Mouse (Mus musculus): ENCODE data around the gene Ntmt1. TPM values are rescaled to one million over a fixed set of nuclear protein-coding genes. Genes with fewer than 3 reads are reported as not detected.
A peak's percentile ranks its signal among the peaks of the same experiment; 100 is the strongest.

The Ntmt1 gene
- polyA plus RNA-seq, 1 experiment from 2014 or later, result 52.4 TPM

GRCm38 (mm10) chr2:30771806-30772460, 35.7 kb upstream of the Ntmt1 start:
- WGBS, result 5% methylated on average over 19 of the region's 19 CpGs
- Histone ChIP-seq H3K4me2 (replicated peaks; ENCODE audit: low read depth) (peak overlapping the region; percentile 89), H3K9ac (ENCODE audit: low read length) (peak overlapping the region; percentile 71), H3K27ac (replicated peaks) (peak overlapping the region; percentile 78), H3K4me3 (ENCODE audit: low read depth, low read length) (peak overlapping the region; percentile 47), H3K4me1 (replicated peaks; ENCODE audit: control insufficient read depth, insufficient read depth) (peaks cover 11% of the 10 kb centered on the region), H3K9me3 (ENCODE audit: control insufficient read depth, low read length) (no peaks in the 10 kb centered on the region), H3K27me3 (ENCODE audit: control insufficient read depth, insufficient read depth, low read length) (no peaks in the 10 kb centered on the region), H3K36me3 (ENCODE audit: control insufficient read depth, insufficient read depth, low read length) (no peaks in the 10 kb centered on the region)
- TF ChIP-seq CTCF (IDR thresholded peaks at IDR 0.05; ENCODE audit: low read depth) (no peak), EP300 (optimal IDR thresholded peaks at IDR 0.05) (no peak)
- DNase-seq (ENCODE audit: low spot score), result peak; percentile 73
- peak; percentile 61 for ATAC-seq (ENCODE audit: low FRiP score, low TSS enrichment)

- WGBS, result 41% methylated on average over 15 of the region's 15 CpGs
- DNase-seq (ENCODE audit: low spot score), result no peak
- peaks cover 11% of the 10 kb centered on the region for H3K4me1 ChIP-seq (replicated peaks; ENCODE audit: control insufficient read depth, insufficient read depth)
- H3K27ac ChIP-seq (replicated peaks), result peak overlapping the region; percentile 65
- no peak overlapping the region for H3K9ac ChIP-seq (ENCODE audit: low read length)
- no peak overlapping the region for H3K4me3 ChIP-seq (ENCODE audit: low read depth, low read length)
- no peak for TF ChIP-seq CTCF (IDR thresholded peaks at IDR 0.05; ENCODE audit: low read depth)
- TF ChIP-seq EP300 (optimal IDR thresholded peaks at IDR 0.05), result no peak
- H3K4me2 ChIP-seq (replicated peaks; ENCODE audit: low read depth), result no peak overlapping the region
- no peaks in the 10 kb centered on the region for H3K36me3 ChIP-seq (ENCODE audit: control insufficient read depth, insufficient read depth, low read length)
- H3K27me3 ChIP-seq (ENCODE audit: control insufficient read depth, insufficient read depth, low read length), result no peaks in the 10 kb centered on the region
- no peaks in the 10 kb centered on the region for H3K9me3 ChIP-seq (ENCODE audit: control insufficient read depth, low read length)
- peak; percentile 37; the same call in 1 of the 2 replicates for ATAC-seq (ENCODE audit: low FRiP score, low TSS enrichment)
Observed at GRCm38 (mm10) chr2:30772581-30773312, 34.9 kb upstream of the Ntmt1 start.

- Histone ChIP-seq H3K27ac (replicated peaks) (peak overlapping the region; percentile 63), H3K4me3 (ENCODE audit: low read depth, low read length) (no peak overlapping the region), H3K4me2 (replicated peaks; ENCODE audit: low read depth) (no peak overlapping the region), H3K9ac (ENCODE audit: low read length) (no peak overlapping the region), H3K4me1 (replicated peaks; ENCODE audit: control insufficient read depth, insufficient read depth) (peaks cover 11% of the 10 kb centered on the region), H3K9me3 (ENCODE audit: control insufficient read depth, low read length) (no peaks in the 10 kb centered on the region), H3K36me3 (ENCODE audit: control insufficient read depth, insufficient read depth, low read length) (no peaks in the 10 kb centered on the region), H3K27me3 (ENCODE audit: control insufficient read depth, insufficient read depth, low read length) (no peaks in the 10 kb centered on the region)
- ATAC-seq (ENCODE audit: low FRiP score, low TSS enrichment) (0 out of 2 replicates have a peak, but pooled peaks have one; percentile 2), DNase-seq (ENCODE audit: low spot score) (no peak)
- 79% methylated on average over 8 of the region's 8 CpGs for WGBS
- no peak for TF ChIP-seq EP300 (optimal IDR thresholded peaks at IDR 0.05)
Observed at GRCm38 (mm10) chr2:30773313-30774005, 34.2 kb upstream of the Ntmt1 start.

- Histone ChIP-seq H3K9me3 (ENCODE audit: control insufficient read depth, low read length) (no peaks in the 10 kb centered on the region), H3K4me3 (ENCODE audit: low read depth, low read length) (no peak overlapping the region), H3K4me1 (replicated peaks; ENCODE audit: control insufficient read depth, insufficient read depth) (peaks cover 11% of the 10 kb centered on the region), H3K27ac (replicated peaks) (no peak overlapping the region), H3K27me3 (ENCODE audit: control insufficient read depth, insufficient read depth, low read length) (no peaks in the 10 kb centered on the region), H3K36me3 (ENCODE audit: control insufficient read depth, insufficient read depth, low read length) (no peaks in the 10 kb centered on the region), H3K4me2 (replicated peaks; ENCODE audit: low read depth) (no peak overlapping the region), H3K9ac (ENCODE audit: low read length) (no peak overlapping the region)
- ATAC-seq (ENCODE audit: low FRiP score, low TSS enrichment), result no peak
- TF ChIP-seq EP300 (optimal IDR thresholded peaks at IDR 0.05) (no peak), CTCF (IDR thresholded peaks at IDR 0.05; ENCODE audit: low read depth) (peak; percentile 53)
- DNase-seq (ENCODE audit: low spot score), result no peak
- 56% methylated on average over 3 of the region's 3 CpGs for WGBS
Observed at GRCm38 (mm10) chr2:30775955-30776354, 31.7 kb upstream of the Ntmt1 start.

- ATAC-seq (ENCODE audit: low FRiP score, low TSS enrichment) (no peak), DNase-seq (ENCODE audit: low spot score) (no peak)
- WGBS, result 81% methylated on average over 3 of the region's 3 CpGs
Observed at GRCm38 (mm10) chr2:30777266-30777665, 30.4 kb upstream of the Ntmt1 start.

More at GRCm38 (mm10) chr2:30777266-30777665, 30.4 kb upstream of the Ntmt1 start:
- H3K4me2 ChIP-seq (replicated peaks; ENCODE audit: low read depth), result no peak overlapping the region
- no peak overlapping the region for H3K27ac ChIP-seq (replicated peaks)
- H3K36me3 ChIP-seq (ENCODE audit: control insufficient read depth, insufficient read depth, low read length), result no peaks in the 10 kb centered on the region
- H3K9ac ChIP-seq (ENCODE audit: low read length), result no peak overlapping the region
- no peak overlapping the region for H3K4me3 ChIP-seq (ENCODE audit: low read depth, low read length)
- H3K4me1 ChIP-seq (replicated peaks; ENCODE audit: control insufficient read depth, insufficient read depth), result peaks cover 4% of the 10 kb centered on the region
- H3K27me3 ChIP-seq (ENCODE audit: control insufficient read depth, insufficient read depth, low read length), result no peaks in the 10 kb centered on the region
- no peak for TF ChIP-seq EP300 (optimal IDR thresholded peaks at IDR 0.05)
- TF ChIP-seq CTCF (IDR thresholded peaks at IDR 0.05; ENCODE audit: low read depth), result no peak
- no peaks in the 10 kb centered on the region for H3K9me3 ChIP-seq (ENCODE audit: control insufficient read depth, low read length)

Data from stomach, postnatal 0 days (tissue).